In the genomic region with DNA sequence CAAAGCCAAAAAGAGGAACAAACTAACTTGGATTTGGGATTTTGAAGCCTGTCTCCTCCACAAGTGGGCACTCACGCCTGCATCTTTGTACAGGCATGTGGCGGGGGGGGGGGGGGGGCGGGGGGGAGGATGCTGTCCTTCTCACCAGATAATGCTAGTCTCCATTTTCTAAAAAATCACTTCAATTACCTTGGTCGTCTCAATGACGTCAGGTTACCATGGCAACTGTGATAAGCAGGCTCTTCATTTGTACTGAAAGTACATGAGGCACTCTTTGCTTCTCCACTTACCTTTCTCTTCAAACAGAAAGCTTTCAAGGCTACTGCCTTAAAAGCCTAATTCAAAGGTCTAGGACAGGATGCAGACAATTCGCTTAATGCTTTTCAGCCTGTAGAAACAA, we compare ENCODE assay signal across 10 mouse cellular contexts. TPM values are rescaled to one million over a fixed set of nuclear protein-coding genes. Genes with fewer than 3 reads are reported as not detected.
DNase-seq lines count a peak whose midpoint lies in the region; ATAC-seq and TF ChIP-seq lines count a peak whose summit lies in the region.
"Had no signal": no experiment of that assay in that cellular context is flagged by ENCODE, and none has a peak within 500 bp of the region (broad histone marks: within the 10 kb centered on the region; RNA-seq: fewer than 3 reads in every experiment).

No protein-coding gene starts in this region.

- no peak for TF ChIP-seq CTCF in kidney, adult 2 months (conservative IDR thresholded peaks at IDR 0.05; ENCODE audit: insufficient read depth, insufficient read length, low read depth, low read length)

- ATAC-seq in frontal cortex, adult (ENCODE audit: low TSS enrichment) = peak; percentile 84
- no peak for ATAC-seq in monocyte, adult 5-6 weeks (replicated peaks; ENCODE audit: insufficient number of reproducible peaks, low FRiP score, low TSS enrichment, poor library complexity, severe bottlenecking)

- DNase-seq in frontal cortex, postnatal 14 days (ENCODE audit: low spot score in 2 of 2) = no peak
- peak; percentile 37 to 40 for DNase-seq in cerebellum, postnatal 14 days
- DNase-seq in left cerebral cortex, adult 18-20 months (ENCODE audit: low spot score in 2 of 2) = peak; percentile 7 to 42
- peak; percentile 39 to 46 for DNase-seq in right cerebral cortex, adult 2 months (ENCODE audit: low spot score in 2 of 2)
- DNase-seq in gastrocnemius, postnatal 4 days (ENCODE audit: low spot score in 2 of 2) = no peak
- DNase-seq in kidney, adult 2 months = no peak

- H3K4me3 ChIP-seq in kidney, adult 2 months (ENCODE audit: insufficient read depth, low read depth, low read length) = no peak overlapping the region
- H3K4me3 ChIP-seq: embryonic facial prominence, embryonic 13.5 days; limb, embryonic 13.5 days had no signal

- WGBS in kidney, adult 2 months = 30% methylated on average over 6 of the region's 6 CpGs

- no peaks in the 10 kb centered on the region for H3K36me3 ChIP-seq in kidney, adult 2 months (ENCODE audit: control insufficient read depth, insufficient read depth, low read length)
- H3K36me3 ChIP-seq: embryonic facial prominence, embryonic 13.5 days; limb, embryonic 13.5 days had no signal

- no peaks in the 10 kb centered on the region for H3K4me1 ChIP-seq in kidney, adult 2 months (ENCODE audit: control insufficient read depth, insufficient read depth, low read length)
- H3K4me1 ChIP-seq: embryonic facial prominence, embryonic 13.5 days; limb, embryonic 13.5 days had no signal

- no peak overlapping the region for H3K27ac ChIP-seq in kidney, adult 2 months (ENCODE audit: insufficient read depth, low read depth, low read length)
- H3K27ac ChIP-seq: embryonic facial prominence, embryonic 13.5 days; limb, embryonic 13.5 days had no signal

- H3K27me3 ChIP-seq in kidney, adult 2 months (replicated peaks; ENCODE audit: control insufficient read depth, insufficient read depth, low read length) = no peaks in the 10 kb centered on the region
- H3K27me3 ChIP-seq: embryonic facial prominence, embryonic 13.5 days; limb, embryonic 13.5 days had no signal

- no peak for TF ChIP-seq POLR2A in kidney, adult 2 months (IDR thresholded peaks at IDR 0.05; ENCODE audit: low read depth, low read length)

RNA-seq across cellular contexts. Expression of a gene that starts 49.1 kb away (rescaled TPM):
- 100 to 1,000 TPM; 162 to 171 TPM for total RNA-seq in left cerebral cortex, adult 18-20 months (2021)
- total RNA-seq in gastrocnemius, postnatal 4 days (2021) = 10 to 100 TPM; 20.5 to 42.4 TPM
- 0.42 and 0.68 TPM in 2 replicates for polyA plus RNA-seq in kidney, adult 2 months (2012; rRNA removed)
- 1.8 TPM in 1 of 3 replicates, not detected in the others for total RNA-seq in monocyte, adult 5-6 weeks (2017)

Comparison
In these comparisons a context has a peak if more than half of its experiments do, and no peak if none do; other contexts are left out.
1. DNase-seq: peak in cerebellum, postnatal 14 days (2 of 2), left cerebral cortex, adult 18-20 months (2 of 2) and right cerebral cortex, adult 2 months (2 of 2); none in frontal cortex, postnatal 14 days (0 of 2), gastrocnemius, postnatal 4 days (0 of 2) and kidney, adult 2 months (single experiment).